Mouse (Mus musculus) kidney, embryonic 16.5 days (tissue): ENCODE measurements around the gene Tmtc1. TPM values are rescaled to one million over a fixed set of nuclear protein-coding genes. Genes with fewer than 3 reads are reported as not detected.

Source experiments
- ATAC-seq: fragments of 200-750 bp; cut with Nextera tagmentation; 2 replicates; pipeline ENCODE4 v1.8.0; 2017; ENCODE audit warnings: moderate TSS enrichment; ENCODE audit not compliant: low FRiP score, low TSS enrichment
- H3K27ac ChIP-seq: fragments of 300-500 bp; sonication (generic); 2 replicates; pipeline ENCODE4 v1.5.1; 2014; ENCODE audit warnings: low read length
- H3K27me3 ChIP-seq: fragments of 300-500 bp; sonication (generic); 2 replicates; pipeline ENCODE4 v1.6.1; 2014; ENCODE audit warnings: low read length, control low read depth, mixed read lengths; ENCODE audit not compliant: insufficient read depth
- H3K36me3 ChIP-seq: fragments of 300-500 bp; sonication (generic); 2 replicates; pipeline ENCODE4 v1.6.1; 2014; ENCODE audit warnings: low read length, control low read depth, mixed read lengths; ENCODE audit not compliant: insufficient read depth
- H3K4me1 ChIP-seq: fragments of 300-500 bp; sonication (generic); 2 replicates; pipeline ENCODE4 v1.6.1; 2014; ENCODE audit warnings: low read length, control low read depth, mixed read lengths; ENCODE audit not compliant: insufficient read depth
- H3K4me2 ChIP-seq: fragments of 300-500 bp; sonication (generic); replicated peaks from 2 replicates; pipeline ENCODE4 v1.6.1; 2014; ENCODE audit warnings: low read depth, low read length
- H3K4me3 ChIP-seq: fragments of 300-500 bp; sonication (generic); 2 replicates; pipeline ENCODE4 v1.5.1; 2014; ENCODE audit warnings: mild to moderate bottlenecking, low read length
- H3K9ac ChIP-seq: fragments of 300-500 bp; sonication (generic); replicated peaks from 2 replicates; pipeline ENCODE4 v1.6.1; 2014; ENCODE audit warnings: low read length
- H3K9me3 ChIP-seq: fragments of 300-500 bp; sonication (generic); 2 replicates; pipeline ENCODE4 v1.6.1; 2016; ENCODE audit warnings: low read length, control low read depth
- WGBS: fragments of 180-500 bp; shearing (Covaris S2); extraction: QIAGEN DNeasy Blood & Tissue Kit; methylation state at CpG from one replicate; pipeline ENCODE4 v1.1.7; 2014; 5-methylcytosine and 5-hydroxymethylcytosine counted together
- polyA plus RNA-seq: library from polyadenylated mRNA; unstranded; fragments of >200 nt; fragmentation: Nextera tagmentation; extraction: Ambion mirVana; gene quantifications from 2 replicates; pipeline ENCODE4 v1.2.1, GENCODE M21; 2015

Tmtc1 gene
- polyA plus RNA-seq, 1 experiment from 2014 or later, result 1.8 TPM

GRCm38 (mm10) chr6:148338326-148338957, 105.7 kb downstream of the Tmtc1 start:
- Histone ChIP-seq H3K27me3 (no peaks in the 10 kb centered on the region), H3K27ac (no peak overlapping the region), H3K36me3 (no peaks in the 10 kb centered on the region), H3K9me3 (no peaks in the 10 kb centered on the region), H3K4me1 (no peaks in the 10 kb centered on the region), H3K9ac (no peak overlapping the region), H3K4me3 (no peak overlapping the region), H3K4me2 (no peak overlapping the region)
- ATAC-seq, result no peak
- WGBS, result 71% methylated on average over 3 of the region's 3 CpGs

- no peak overlapping the region for H3K27ac ChIP-seq
- no peaks in the 10 kb centered on the region for H3K36me3 ChIP-seq
- H3K4me3 ChIP-seq, result no peak overlapping the region
- no peaks in the 10 kb centered on the region for H3K9me3 ChIP-seq
- no peak for ATAC-seq
- H3K27me3 ChIP-seq, result no peaks in the 10 kb centered on the region
- H3K9ac ChIP-seq, result no peak overlapping the region
- no peaks in the 10 kb centered on the region for H3K4me1 ChIP-seq
- H3K4me2 ChIP-seq, result no peak overlapping the region
These were observed 107.8 kb downstream of the Tmtc1 start for GRCm38 (mm10) chr6:148336290-148336955.

DNA sequence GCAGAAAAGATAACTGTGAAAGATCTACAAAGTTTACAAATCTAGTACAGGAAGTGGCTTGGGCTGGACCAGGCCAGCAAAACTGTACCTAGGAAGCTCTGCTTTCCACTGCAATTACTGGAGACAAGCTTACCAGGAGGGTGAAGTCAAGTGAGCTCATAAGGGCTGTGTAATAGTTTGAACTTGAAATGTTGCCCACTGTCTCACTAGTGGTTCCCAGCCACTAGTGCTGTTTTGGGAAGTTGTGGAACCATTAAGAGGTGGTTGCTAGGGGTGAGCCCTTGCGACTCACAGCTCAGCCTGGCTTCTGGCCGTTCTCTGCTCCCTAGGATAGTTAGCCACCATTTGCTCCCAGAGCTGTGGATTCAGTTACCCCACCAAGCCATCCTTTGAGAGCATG, 112.3 kb downstream of the Tmtc1 start:
- no peaks in the 10 kb centered on the region for H3K36me3 ChIP-seq
- no peaks in the 10 kb centered on the region for H3K9me3 ChIP-seq
- no peak overlapping the region for H3K4me2 ChIP-seq
- no peaks in the 10 kb centered on the region for H3K27me3 ChIP-seq
- 67% methylated on average over 2 of the region's 2 CpGs for WGBS
- no peak overlapping the region for H3K9ac ChIP-seq
- H3K4me3 ChIP-seq, result no peak overlapping the region
- ATAC-seq, result no peak
- H3K27ac ChIP-seq, result no peak overlapping the region
- H3K4me1 ChIP-seq, result no peaks in the 10 kb centered on the region

DNA sequence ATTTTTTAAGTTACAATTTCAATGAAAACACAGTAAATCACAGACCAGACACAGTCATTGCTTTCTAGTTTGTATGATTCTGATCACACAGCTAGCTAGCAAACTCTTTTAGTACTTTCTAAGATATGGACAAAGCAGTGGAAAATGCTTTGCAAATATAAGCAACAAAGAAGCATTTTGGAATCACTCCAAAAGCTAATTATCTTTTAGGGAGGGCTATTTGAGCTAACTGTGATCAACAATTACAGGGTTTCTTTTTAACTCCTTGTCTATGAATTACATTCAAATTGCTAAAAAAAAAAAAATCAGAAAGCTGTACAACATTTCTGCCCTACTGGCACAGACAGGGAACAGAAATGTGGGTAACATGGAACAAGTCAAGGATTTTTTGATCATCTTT, 114.2 kb downstream of the Tmtc1 start:
- no peaks in the 10 kb centered on the region for H3K27me3 ChIP-seq
- no peaks in the 10 kb centered on the region for H3K4me1 ChIP-seq
- no peak for ATAC-seq
- no peak overlapping the region for H3K9ac ChIP-seq
- no peaks in the 10 kb centered on the region for H3K36me3 ChIP-seq
- no peak overlapping the region for H3K27ac ChIP-seq
- H3K9me3 ChIP-seq, result no peaks in the 10 kb centered on the region
- no peak overlapping the region for H3K4me3 ChIP-seq
- no peak overlapping the region for H3K4me2 ChIP-seq

GRCm38 (mm10) chr6:148328928-148329327, 115.3 kb downstream of the Tmtc1 start:
- no peaks in the 10 kb centered on the region for H3K9me3 ChIP-seq
- 83% methylated on average over 2 of the region's 2 CpGs for WGBS

GRCm38 (mm10) chr6:148328130-148328529, 116.1 kb downstream of the Tmtc1 start:
- Histone ChIP-seq H3K27ac (no peak overlapping the region), H3K9ac (no peak overlapping the region), H3K4me1 (no peaks in the 10 kb centered on the region), H3K9me3 (no peaks in the 10 kb centered on the region), H3K27me3 (no peaks in the 10 kb centered on the region), H3K36me3 (no peaks in the 10 kb centered on the region), H3K4me2 (no peak overlapping the region), H3K4me3 (no peak overlapping the region)
- ATAC-seq, result no peak
- WGBS, result 77% methylated on average over 6 of the region's 6 CpGs

More at GRCm38 (mm10) chr6:148328928-148329327, 115.3 kb downstream of the Tmtc1 start:
- H3K4me3 ChIP-seq, result no peak overlapping the region
- no peak overlapping the region for H3K9ac ChIP-seq
- H3K4me1 ChIP-seq, result no peaks in the 10 kb centered on the region
- no peaks in the 10 kb centered on the region for H3K36me3 ChIP-seq
- no peak overlapping the region for H3K4me2 ChIP-seq
- no peaks in the 10 kb centered on the region for H3K27me3 ChIP-seq
- no peak for ATAC-seq
- H3K27ac ChIP-seq, result no peak overlapping the region

DNA sequence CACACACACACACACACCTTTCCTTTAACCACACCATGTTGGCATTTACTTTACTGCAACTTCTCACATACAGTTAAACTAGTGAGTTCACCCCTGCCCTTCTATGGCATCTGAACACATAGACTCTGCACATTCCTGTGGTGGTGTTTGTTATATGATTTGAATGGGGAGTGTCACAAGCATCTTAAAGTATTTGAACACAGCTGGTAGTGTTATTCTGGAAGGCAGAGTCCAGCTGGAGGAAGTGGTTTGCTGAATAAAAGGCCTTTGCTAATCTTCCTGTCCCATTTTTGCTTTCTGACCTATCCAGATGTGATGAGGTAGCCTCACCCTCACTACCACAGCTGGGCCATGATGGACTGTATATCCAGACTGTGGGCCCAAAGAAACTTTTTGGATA, 125.5 kb downstream of the Tmtc1 start:
- no peaks in the 10 kb centered on the region for H3K36me3 ChIP-seq
- no peak overlapping the region for H3K9ac ChIP-seq
- no peak overlapping the region for H3K4me2 ChIP-seq
- H3K27ac ChIP-seq, result no peak overlapping the region
- no peaks in the 10 kb centered on the region for H3K9me3 ChIP-seq
- H3K27me3 ChIP-seq, result no peaks in the 10 kb centered on the region
- 0 out of 2 replicates have a peak, but pooled peaks have one; percentile 42 for ATAC-seq
- no peak overlapping the region for H3K4me3 ChIP-seq
- H3K4me1 ChIP-seq, result peaks cover 3% of the 10 kb centered on the region; the same call in 1 of the 2 replicates

DNA sequence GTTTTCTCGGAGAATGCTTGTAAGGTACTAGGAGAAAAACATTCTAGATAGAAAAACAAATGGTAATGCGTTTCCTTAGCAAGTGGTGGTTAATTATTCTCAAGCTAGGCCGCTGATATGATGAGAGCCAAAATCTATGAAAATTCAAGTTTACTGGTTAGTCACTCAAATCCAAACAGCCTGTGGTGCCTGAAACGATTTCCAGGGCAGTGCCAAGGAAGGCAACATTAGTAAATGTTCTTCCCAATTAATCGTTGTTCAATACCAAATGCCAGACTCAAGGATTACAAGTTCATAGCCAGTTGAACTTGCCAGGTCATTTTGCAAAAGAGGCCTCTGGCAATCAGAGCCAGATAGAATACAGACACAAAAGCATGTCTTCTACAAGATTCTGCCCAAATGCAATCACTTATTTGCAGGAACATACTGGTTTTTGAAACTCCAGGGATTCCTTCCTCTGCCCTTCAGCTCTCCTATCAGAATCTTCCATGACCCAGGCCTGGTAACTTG, 128.6 kb downstream of the Tmtc1 start:
- no peak overlapping the region for H3K4me3 ChIP-seq
- H3K36me3 ChIP-seq, result no peaks in the 10 kb centered on the region
- no peak overlapping the region for H3K9ac ChIP-seq
- H3K27ac ChIP-seq, result no peak overlapping the region
- peaks cover 3% of the 10 kb centered on the region; the same call in 1 of the 2 replicates for H3K4me1 ChIP-seq
- H3K27me3 ChIP-seq, result no peaks in the 10 kb centered on the region
- 55% methylated on average over 5 of the region's 5 CpGs for whole genome bisulfite sequencing
- H3K9me3 ChIP-seq, result no peaks in the 10 kb centered on the region
- H3K4me2 ChIP-seq, result no peak overlapping the region
- ATAC-seq, result no peak

GRCm38 (mm10) chr6:148315106-148315505, 129.1 kb downstream of the Tmtc1 start:
- Histone ChIP-seq H3K4me1 (peaks cover 3% of the 10 kb centered on the region; the same call in 1 of the 2 replicates), H3K9me3 (no peaks in the 10 kb centered on the region)

GRCm38 (mm10) chr6:148310981-148311380, 133.2 kb downstream of the Tmtc1 start:
- Histone ChIP-seq H3K4me1 (no peaks in the 10 kb centered on the region), H3K27me3 (no peaks in the 10 kb centered on the region), H3K4me3 (no peak overlapping the region), H3K9ac (no peak overlapping the region), H3K4me2 (no peak overlapping the region), H3K36me3 (no peaks in the 10 kb centered on the region), H3K9me3 (no peaks in the 10 kb centered on the region), H3K27ac (no peak overlapping the region)
- WGBS, result 41% methylated on average over 2 of the region's 2 CpGs
- no peak for ATAC-seq

More at GRCm38 (mm10) chr6:148315106-148315505, 129.1 kb downstream of the Tmtc1 start:
- Histone ChIP-seq H3K4me3 (no peak overlapping the region), H3K27ac (no peak overlapping the region), H3K27me3 (no peaks in the 10 kb centered on the region), H3K4me2 (no peak overlapping the region), H3K36me3 (no peaks in the 10 kb centered on the region), H3K9ac (no peak overlapping the region)
- ATAC-seq, result no peak
